Mouse (Mus musculus) spleen, embryonic (tissue): ENCODE results near the gene Bcap29.
"Not testable (repeated sequence)": the region's sequence is repeated elsewhere in the genome, so short reads cannot be mapped to it uniquely, and the experiment has no call there.

Source experiments
- CTCF ChIA-PET: fragments of 350-600 bp; sonication (Branson Sonifier 250); formaldehyde crosslinking; loops from one replicate; lab custom pipeline; 2022; lab: Charles Lee

The Bcap29 gene

DNA sequence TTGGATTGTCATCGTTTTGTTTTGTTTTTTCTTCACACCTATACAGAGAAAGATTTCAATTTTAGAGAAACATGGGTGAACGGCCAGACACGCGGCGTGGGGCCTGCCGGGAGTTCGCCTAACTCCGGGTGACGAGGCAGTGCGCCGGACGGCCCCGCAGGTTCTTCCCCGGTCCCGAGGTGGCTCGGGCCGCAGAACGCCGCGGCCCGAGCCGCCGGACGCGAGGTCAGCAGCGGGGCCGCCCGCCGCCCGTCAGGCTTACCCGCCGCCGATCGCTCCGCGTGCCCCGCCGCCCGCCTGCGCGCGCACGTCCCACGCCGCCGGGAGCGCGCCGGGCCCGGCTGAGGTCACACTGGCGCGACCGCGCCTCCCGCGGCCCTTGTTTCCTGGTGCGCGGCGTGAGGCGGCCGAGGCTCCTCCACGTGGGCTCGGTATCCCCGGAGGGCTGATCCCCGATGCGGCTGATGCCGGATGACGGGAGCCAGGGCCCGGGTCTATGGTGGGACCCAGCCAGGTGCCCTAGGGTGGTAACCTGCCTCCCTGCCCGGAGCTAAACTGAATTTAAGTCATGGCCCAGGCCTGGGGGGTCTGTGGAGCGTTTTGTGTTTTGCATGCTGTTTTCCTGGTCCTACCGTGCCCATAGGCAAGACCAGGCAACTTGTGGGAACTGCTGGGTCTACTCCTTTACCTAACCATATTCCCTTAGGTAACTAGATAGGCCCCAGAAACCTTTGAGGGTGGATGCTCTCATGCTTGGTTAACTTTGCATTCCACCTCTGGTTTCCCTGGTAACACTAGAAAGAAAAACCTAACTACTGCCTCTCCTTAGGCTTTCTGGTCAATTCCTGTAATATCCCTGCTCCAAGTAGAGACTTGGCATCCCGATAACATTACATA is at the start of gene Bcap29:
Gene Bcap29, minus strand, starts transcription at position 316 of the 897 bp plus-strand sequence.
- CTCF ChIA-PET, result interaction anchor here (0.6 kb wide), 2 partner anchors 80 to 1526 kb away, joined by 3 to 5 read pairs; no protein-coding TSS in a partner anchor

DNA sequence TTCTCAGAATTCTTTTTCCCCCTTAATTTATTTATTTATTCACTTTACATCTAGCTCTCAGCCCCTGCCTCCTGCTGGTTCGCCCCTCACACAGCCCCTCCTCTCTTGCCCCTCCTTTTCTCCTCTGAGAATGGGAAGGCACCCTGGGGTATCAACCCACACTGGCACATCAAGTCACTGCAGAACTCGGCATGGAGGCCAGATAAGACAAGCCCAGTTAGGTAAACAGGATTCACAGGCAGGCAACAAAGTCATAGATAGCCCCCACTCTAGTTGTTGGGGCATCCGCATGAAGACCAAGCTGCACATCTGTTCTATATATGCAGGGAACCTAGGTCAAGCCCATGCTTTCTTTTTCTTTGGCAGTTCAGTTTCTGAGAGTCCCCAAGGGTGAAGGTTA is 32.7 kb upstream of the Bcap29 start:
- CTCF ChIA-PET, result interaction anchor here (0.6 kb wide), 1 partner anchor 1506 kb away, joined by 3 read pairs; no protein-coding TSS in a partner anchor

DNA sequence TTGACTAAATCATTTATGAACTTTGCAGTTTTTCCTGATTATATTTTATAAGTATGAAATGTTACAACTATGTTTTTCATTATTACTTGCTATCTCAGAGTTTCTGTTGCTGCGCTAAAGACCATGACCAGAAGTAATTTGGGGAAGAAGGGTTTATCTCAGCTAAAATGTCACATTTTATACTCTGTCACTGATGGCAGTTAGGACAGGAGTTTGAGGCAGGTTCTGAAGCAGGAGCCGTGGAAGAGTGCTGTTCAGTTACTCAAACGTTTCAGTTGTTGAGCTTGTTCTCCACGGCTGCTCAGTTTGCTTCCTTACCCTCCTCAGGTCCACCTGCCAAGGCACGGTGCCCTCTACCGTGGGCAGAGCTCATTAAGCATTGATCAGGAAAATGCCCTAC is 31.5 kb upstream of the Bcap29 start:
- CTCF ChIA-PET, result no interaction called here

DNA sequence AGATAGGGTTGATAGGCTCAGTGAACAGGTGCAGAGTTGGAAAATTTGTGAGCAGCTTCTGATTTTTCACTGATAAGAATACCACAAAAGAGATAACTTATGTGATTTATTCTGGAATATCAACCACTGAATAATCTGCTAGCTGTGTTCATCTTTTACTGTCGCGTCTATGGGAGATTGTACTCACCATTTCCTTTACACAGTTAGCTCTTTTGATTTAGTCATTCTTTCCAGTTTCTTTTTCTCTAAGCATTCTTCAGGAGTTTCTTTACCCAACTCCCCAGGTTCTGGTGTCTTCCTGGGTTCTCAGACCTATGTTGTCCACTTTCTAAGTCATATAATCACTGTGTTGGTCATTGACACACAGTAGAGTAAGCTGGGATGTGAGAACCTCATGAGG is 22.4 kb upstream of the Bcap29 start:
- CTCF ChIA-PET, result interaction anchor here (0.7 kb wide), 1 partner anchor 130 kb away, joined by 4 read pairs; no protein-coding TSS in a partner anchor

DNA sequence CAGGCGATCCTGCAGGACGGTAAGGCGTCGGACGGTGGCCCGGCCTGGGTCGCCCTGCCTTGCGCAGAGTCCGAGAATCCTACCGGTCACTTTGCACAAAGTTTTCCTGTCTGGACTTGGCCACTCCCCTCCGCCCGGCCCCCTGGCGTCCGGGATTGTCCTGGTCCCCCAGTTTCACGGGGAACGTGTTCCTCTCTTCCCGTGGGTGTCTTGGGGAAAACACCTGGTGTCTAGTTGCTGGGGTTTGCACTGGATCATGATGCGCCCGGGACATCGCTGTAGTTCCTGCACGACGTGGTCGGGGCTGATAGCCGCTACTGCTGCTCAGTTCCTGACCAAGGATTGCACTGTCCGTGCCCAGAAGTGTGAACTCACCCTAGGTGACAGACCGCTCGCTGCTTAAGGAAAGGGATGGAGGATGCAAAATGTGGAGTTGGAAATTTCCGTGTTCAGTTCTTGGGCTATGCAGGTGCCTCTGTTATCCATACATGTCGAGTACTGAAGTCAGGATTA is 20.6 kb upstream of the Bcap29 start:
- CTCF ChIA-PET, result no interaction called here

DNA sequence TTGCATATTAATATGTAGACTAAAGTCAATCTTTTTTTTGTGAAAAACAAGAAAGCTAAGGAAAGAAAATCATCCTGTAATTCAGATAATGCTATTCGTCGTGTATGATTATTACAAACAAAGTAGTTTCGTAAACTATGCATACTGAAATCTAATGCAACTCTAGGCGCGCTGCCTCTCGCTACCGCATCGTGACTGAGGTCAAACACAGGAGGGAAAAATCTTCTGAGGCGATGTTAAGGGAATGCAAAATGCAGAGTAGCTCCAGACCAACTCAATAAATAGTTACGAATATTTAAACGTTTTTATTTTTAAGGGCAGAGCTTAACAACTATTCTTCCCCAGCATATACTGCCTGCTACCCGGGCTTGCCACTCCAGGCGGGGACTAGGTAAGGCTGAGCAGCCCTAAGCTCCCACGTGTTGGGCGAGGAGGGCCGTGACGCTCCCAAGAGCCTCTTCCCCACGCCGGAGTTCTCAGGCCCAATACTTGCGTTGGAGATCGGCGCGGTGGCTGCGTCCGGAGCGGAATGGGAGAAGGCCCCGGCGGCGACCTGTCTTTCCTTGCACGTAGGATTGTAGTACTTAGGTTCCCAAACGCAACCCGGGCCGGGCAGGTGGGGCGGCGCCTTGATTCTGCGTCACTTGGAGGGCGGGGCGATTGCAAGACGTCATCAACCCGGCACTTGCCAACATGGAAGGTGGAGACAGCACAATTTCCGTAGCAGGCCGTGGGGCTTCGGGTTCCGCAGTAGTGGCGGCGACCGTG is 19.9 kb upstream of the Bcap29 start, which contains the start of the genes Dus4l and Cog5:
Gene Dus4l, minus strand, starts transcription at position 630 of the 768 bp plus-strand sequence.
Gene Cog5, plus strand, starts transcription at position 673 of the 768 bp plus-strand sequence.
- CTCF ChIA-PET, result interaction anchor here (0.5 kb wide), 1 partner anchor 201 kb away, joined by 4 read pairs; no protein-coding TSS in a partner anchor

DNA sequence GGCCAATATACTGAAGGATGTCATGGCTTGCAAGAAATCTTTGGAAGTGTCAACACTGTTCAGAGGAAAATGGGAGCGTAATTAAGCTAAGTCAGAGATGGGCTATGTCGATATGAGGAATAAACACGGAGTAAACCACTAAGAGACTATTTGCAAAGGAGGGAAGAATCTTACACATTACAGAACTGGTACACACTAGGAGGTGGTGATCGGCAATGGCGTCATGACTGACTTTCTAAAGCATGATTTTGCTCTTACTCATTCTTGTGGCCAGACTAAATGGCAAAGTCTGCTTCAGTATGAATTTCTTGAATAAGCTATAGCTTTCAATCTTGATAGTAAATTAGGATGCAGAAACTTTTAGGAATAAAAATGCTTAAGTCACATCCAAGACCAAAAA is 19.2 kb upstream of the Bcap29 start:
- CTCF ChIA-PET, result no interaction called here

DNA sequence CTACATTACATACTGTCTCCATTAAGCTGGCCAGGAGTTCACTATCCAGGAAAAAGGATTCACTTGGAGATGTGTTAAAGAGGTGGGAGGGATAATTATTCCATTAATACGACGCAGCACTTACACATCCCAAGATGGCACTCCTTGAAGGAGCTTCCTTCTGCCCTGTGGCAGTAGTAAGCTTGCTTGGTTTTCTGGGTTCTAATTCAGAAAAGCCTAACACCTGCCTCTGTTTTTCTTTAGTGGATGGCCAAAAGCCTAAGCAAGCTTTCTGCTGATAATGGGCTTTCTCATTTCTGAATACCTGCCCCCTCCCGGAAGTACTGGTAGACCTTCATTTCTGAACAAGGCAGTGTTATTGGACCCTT is 766 bp upstream of the Bcap29 start:
- CTCF ChIA-PET, result interaction anchor here (0.6 to 0.8 kb wide), 2 partner anchors 17 to 1525 kb away, joined by 3 read pairs; no protein-coding TSS in a partner anchor

DNA sequence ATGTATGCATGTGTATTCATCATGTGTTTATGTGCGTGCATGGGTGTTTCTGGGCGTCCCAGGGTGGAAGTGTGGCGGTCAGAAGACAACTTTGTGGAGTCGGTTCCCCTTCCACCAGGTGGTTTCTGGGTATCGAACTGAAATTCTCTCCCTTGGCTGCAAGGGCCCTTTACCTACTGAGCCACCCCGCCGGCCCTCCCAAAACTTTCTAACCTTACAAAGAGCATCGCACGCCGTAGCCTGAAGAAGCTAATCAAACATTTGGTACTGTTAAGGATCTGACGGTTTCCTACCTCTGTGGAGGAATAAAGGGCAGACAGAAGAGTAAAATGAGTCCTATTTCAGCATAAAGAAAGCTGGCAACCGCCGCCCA is 502 bp downstream of the Bcap29 start:
- CTCF ChIA-PET, result interaction anchor here (0.6 kb wide), 1 partner anchor 79 kb away, joined by 5 read pairs; no protein-coding TSS in a partner anchor

DNA sequence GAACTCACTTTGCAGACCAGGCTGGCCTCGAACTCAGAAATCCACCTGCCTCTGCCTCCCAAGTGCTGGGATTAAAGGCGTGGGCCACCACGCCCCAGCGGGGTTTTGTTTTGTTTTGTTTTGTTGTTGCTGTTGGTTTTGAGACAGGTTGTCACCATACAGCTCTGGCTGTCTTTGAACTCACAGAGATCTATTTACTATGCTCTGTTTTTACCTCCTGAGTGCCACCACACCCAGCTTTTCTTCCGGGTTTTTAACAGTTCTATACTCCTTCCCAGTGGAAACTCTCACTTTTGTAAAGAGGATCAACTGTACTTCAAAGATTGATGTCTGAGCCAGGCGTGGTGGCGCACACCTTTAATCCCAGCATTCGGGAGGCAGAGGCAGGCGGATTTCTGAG is 6.1 kb downstream of the Bcap29 start:
- CTCF ChIA-PET, result not testable (repeated sequence)

DNA sequence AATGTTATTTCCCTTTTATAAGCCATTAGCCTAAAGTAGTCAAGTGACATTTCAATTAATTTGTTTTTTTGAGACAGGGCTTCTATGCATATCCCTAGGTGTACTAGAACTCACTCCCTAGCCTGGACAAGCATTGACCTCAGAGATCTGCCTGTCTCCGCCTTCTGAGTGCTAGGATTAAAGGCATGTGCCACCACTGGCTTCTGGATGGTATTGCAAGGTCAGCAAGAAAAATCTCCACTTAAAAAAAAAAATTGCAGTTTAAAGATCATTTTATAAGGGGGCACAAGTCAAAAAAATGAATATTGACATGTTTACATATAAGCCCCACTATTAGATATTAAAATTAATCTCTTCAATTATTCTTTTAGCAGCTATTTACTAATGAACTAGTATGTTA is 9.4 kb downstream of the Bcap29 start:
- CTCF ChIA-PET, result interaction anchor here (0.7 kb wide), 1 partner anchor 513 kb away, joined by 4 read pairs; no protein-coding TSS in a partner anchor

DNA sequence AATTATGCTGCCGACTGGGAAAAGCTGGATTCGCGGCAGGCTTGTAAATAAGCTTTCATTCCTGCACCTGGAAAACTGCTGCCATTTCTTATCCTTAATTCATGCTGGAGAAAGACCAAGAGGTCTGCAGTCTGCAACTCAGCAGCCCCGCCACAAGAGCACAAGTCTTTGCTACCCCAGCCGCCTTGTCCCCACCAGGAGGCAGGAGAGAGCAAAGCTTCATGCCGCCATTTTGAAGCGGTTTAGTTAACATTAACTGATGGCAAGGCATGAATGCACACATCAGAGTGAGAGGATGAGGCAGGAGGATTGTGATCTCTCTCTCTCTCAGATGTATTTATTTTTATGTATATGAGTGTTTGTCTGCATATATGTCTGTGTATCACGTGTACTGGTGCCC is 14.4 kb downstream of the Bcap29 start:
- CTCF ChIA-PET, result interaction anchor here (0.6 kb wide), 2 partner anchors 51 to 286 kb away, joined by 3 to 4 read pairs; no protein-coding TSS in a partner anchor

DNA sequence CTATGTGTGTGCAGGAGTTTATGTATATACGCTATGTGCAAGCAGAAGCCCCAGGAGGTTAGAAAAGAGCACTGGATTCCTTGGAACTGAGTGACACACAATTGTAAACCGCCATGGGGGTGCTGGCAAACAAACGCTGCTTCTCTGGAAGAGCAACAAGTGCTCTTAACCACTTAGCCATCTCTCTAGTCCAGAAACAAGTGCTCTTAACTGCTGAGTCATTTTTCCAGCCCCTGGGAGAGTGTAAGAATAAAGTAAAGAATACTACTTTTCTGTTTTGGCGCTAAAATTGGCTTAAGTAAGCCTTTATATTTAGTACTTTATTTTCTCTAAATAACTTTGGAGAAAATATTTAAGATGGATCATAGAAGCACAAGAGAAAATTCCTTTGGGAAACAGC is 21.1 kb downstream of the Bcap29 start:
- CTCF ChIA-PET, result no interaction called here

DNA sequence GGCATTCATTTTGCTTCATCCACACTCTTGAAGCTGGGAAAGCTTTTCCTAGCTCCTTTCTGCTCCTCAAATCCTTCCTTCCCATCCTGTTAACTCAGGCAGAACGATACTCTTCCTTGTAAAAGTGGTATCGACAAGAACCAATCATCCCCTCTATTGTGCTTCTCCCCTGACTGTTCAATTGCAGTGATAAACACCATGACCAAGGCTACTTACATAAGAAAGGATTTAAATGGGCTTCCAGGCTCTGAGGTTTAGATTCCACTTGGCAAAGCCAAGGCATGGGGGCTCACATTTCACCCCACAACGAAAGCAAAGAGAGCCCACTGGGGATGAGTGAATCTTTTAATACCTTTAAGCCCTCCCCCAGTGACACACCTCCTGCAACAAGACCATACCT is 26.3 kb downstream of the Bcap29 start:
- CTCF ChIA-PET, result no interaction called here

DNA sequence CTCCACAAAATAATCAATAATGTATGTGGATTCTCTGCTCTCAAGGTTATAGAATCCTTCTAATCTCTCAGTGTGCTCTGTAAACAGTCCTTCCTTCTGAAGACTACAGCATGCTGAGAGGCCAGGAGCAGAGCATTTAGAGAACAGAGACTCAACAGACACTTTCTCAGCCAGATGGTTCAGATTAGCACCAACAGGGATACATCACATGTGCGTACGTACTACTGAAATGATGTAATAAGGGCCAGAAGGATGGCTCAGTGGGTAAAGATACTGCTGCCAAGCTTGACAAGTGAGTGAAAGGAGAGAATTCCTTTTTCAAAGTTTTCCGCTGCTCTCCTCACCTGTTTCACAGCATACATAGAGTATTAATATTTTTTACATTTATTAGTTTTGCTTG is 29.6 kb downstream of the Bcap29 start:
- CTCF ChIA-PET, result no interaction called here

DNA sequence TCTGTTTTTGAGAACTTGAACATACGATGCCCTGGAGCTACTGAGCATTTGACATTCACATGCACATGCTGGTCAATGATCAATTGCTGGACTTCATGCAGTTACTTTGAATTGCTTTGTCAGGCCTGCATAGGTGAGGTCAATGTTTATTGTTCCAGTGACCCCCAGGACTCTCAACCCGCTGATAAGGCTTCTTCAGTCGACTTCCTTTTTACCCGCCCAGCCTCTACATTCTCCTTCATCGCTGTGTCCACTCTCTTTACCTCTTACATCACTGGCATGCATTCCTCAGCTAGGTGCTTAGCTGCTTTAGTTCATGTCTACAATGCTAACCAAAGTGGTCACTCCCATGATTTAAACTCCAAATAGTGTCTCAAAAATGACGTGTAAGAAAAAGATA is 30.9 kb downstream of the Bcap29 start:
- CTCF ChIA-PET, result no interaction called here

DNA sequence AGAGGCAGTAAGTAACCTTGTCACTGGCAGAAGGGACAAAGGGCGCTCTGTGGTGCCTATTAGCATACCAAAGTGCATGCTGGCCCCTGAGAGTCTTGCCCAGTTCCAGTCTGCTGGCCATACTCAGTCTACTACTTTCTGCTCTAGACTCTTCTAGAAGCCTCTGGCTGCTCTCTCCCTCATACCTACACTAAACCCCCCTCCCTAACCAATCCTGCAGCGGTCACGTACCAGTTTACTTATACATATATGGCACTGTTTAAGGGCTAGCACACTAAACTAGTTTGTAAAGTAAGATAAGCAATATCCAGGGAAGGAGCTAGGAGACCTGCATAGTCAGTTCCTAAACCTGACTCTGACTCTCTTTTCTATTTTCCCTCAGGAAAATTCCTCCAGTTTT is 40.2 kb downstream of the Bcap29 start:
- CTCF ChIA-PET, result no interaction called here

DNA sequence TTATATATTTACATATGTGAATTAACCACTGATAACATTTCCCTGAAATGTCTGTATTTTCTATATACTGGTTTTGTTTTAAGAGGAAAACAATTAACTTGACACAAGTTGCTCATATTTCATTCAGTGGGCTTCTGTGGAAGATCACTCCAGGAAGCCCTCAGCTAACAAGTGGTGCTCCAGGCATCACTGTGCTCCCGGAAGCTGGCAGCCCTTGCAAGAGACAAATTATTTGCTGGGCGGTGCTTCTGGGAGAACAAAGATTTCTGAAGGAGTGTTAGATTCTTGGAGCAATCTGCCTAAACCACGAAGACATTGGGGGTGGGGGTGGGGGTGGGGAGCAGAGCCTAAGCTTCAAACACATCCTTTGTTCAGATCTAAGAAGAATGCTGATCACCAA is 42.4 kb downstream of the Bcap29 start:
- CTCF ChIA-PET, result no interaction called here

DNA sequence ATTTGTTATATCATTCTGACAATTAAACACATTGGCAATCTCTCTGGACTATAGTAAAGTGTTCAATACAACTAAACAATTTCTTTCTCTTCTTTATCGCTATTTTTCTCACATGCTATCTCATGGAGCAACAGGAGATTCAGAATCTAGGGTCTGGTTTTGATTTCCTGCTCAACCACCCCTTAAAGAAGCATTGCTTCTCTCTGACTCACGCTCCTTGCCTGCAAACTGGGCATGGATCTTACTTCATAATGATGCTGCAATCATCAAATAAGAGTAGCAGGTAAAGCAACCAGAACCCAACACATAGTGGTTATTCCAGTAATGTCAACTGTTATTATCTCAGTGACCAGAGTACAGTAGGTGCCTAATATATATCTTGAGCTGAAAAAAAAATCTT is 50.7 kb downstream of the Bcap29 start:
- CTCF ChIA-PET, result no interaction called here

DNA sequence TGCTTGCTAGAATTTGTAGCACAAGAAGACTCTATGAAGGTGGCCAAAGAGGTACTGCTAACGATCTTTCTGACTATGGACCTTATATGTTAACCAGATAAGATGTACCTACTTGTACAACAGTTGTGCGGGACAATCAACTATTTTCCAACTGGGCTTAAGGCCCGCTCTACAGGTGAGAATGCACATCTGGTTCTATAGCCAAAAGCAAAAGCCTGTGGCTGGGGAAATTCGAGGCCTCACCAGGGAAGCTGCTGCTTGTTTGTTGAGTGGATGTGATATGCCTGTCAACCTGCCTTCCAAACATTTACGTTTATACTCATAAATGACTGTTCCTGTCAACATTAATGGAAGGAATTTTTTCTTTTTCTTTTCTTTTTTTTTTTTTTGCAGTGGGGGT is 52.4 kb downstream of the Bcap29 start:
- CTCF ChIA-PET, result no interaction called here

DNA sequence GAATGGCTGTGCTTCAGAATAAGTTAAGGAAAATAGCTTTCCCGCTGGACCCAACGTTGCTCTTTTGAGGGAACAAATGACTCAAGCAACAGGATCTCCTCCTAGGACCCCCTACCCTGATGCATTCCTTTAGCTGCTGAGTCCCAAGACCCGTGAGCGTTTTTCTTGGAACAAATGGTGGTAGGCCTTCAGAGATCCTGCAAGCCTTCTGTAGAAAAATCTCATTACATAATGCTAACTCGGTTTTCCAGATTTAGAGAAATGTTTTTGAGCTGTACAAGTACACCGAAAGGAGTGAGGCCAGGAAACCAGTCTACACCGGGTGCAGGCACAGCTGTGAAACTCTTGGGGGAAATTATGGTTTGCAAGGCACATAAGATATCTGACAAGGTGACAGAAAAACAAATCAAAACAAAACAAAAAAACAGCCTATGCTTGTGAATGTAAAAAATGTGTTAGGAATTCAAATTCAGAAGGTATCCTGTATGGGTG is 53.1 kb downstream of the Bcap29 start:
- CTCF ChIA-PET, result no interaction called here
